Mouse (Mus musculus): ENCODE measurements around the gene Ptp4a2.

GRCm38 (mm10) chr4:129854615-129855014 is 43.6 kb downstream of the Ptp4a2 start:
- TF ChIP-seq CTCF (IDR thresholded peaks at IDR 0.05; ENCODE audit: borderline replicate concordance, control insufficient read depth, extremely low read depth, insufficient read depth, low read length, poor library complexity): no peak
- TF ChIP-seq POLR2A (IDR thresholded peaks at IDR 0.05; ENCODE audit: control insufficient read depth, extremely low read depth, insufficient read depth, low read length, poor library complexity): no peak

All from thymus, adult 2 months (tissue).